Mouse (Mus musculus) spleen, adult 2 months (tissue): ENCODE data around the gene Tfap2e. TPM values are rescaled to one million over a fixed set of nuclear protein-coding genes. Genes with fewer than 3 reads are reported as not detected.

Source experiments
- DNase-seq, 2 experiments: peaks; one replicate each; pipeline versions ENCODE4 v3.0.0 to v3.0.0-alpha.2; 2012 to 2021; ENCODE audit warnings: low spot score in 2 of 2, low read depth in 1 of 2
- H3K27ac ChIP-seq: fragments of 200-500 bp; 2 replicates; pipeline ENCODE4 v1.5.1; 2012; ENCODE audit warnings: low read length, inconsistent platforms; ENCODE audit not compliant: insufficient read depth
- H3K27me3 ChIP-seq: fragments of 200-500 bp; 2 replicates; pipeline ENCODE4 v1.6.1; 2012; ENCODE audit warnings: mild to moderate bottlenecking, moderate library complexity, low read length, inconsistent platforms; ENCODE audit not compliant: control insufficient read depth, insufficient read depth
- H3K36me3 ChIP-seq: fragments of 200-500 bp; 2 replicates; pipeline ENCODE4 v1.6.1; 2012; ENCODE audit warnings: mild to moderate bottlenecking, low read length, inconsistent platforms; ENCODE audit not compliant: control insufficient read depth, insufficient read depth
- H3K4me1 ChIP-seq: fragments of 200-500 bp; 2 replicates; pipeline ENCODE4 v1.6.1; 2011; ENCODE audit warnings: inconsistent platforms; ENCODE audit not compliant: control insufficient read depth, insufficient read depth, insufficient read length
- H3K4me3 ChIP-seq: fragments of 200-500 bp; 2 replicates; pipeline ENCODE4 v1.5.1; 2011; ENCODE audit warnings: mild to moderate bottlenecking, inconsistent platforms; ENCODE audit not compliant: insufficient read depth, insufficient read length; ENCODE audit errors: extremely low read depth
- CTCF ChIP-seq: fragments of 200-500 bp; IDR thresholded peaks from 2 replicates; pipeline ENCODE4 v1.5.1; 2011; ENCODE audit warnings: mild to moderate bottlenecking, inconsistent platforms; ENCODE audit not compliant: insufficient read depth, insufficient read length, insufficient replicate concordance; ENCODE audit errors: extremely low read depth
- POLR2A ChIP-seq: fragments of 200-500 bp; IDR thresholded peaks from 2 replicates; pipeline ENCODE4 v1.6.1; 2011; ENCODE audit warnings: low read depth, low read length, inconsistent platforms
- WGBS: fragments of 180-500 bp; shearing (Covaris S2); methylation state at CpG from one replicate; pipeline ENCODE4 v1.1.7; 2018; 5-methylcytosine and 5-hydroxymethylcytosine counted together
- polyA plus RNA-seq: library from polyadenylated mRNA; depleted of rRNA; stranded (reverse); fragments of >200 nt; gene quantifications from 2 replicates; pipeline ENCODE4 v1.2.3, GENCODE M21; 2012; rRNA removed

The Tfap2e gene
- polyA plus RNA-seq = 0.05 TPM in 1 of 2 replicates, not detected in the other

GRCm38 (mm10) chr4:126736001-126736414 is at the start of gene Tfap2e:
Gene Tfap2e, minus strand, starts transcription at chr4:126736240.
- TF ChIP-seq CTCF (no peak), POLR2A (no peak)
- DNase-seq = no peak
- peaks cover 38% of the 10 kb centered on the region for H3K27me3 ChIP-seq
- WGBS = 4% methylated on average over 32 of the region's 32 CpGs
- no peaks in the 10 kb centered on the region for H3K36me3 ChIP-seq
- no peak within 1 kb of the TSS for H3K27ac ChIP-seq
- peaks cover 5% of the 10 kb centered on the region; the same call in 1 of the 2 replicates for H3K4me1 ChIP-seq
- no peak within 1 kb of the TSS; the same call in 1 of the 2 replicates for H3K4me3 ChIP-seq

DNA sequence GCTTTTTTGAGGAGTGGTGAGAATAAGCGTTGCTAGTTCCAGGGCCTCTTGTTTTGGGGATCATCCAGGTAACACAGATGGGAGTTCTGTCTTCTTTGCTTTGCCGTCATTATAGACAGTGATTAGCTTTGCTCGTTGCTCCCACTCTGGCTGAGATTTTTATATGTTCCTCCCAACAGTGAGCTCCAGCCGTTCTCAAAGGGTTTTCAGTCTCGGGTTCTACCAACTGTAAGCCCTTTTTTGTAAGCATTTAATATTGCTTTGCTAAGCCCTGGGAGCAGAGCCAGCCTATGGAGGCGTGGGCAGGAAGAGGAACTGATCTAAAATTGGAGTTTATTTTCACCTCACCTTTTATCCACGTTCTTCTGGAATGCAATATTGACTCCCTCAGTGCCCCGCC is 47.0 kb upstream of the Tfap2e start:
- no peak for TF ChIP-seq POLR2A
- TF ChIP-seq CTCF = no peak
- 81% methylated on average over 8 of the region's 8 CpGs for WGBS
- Histone ChIP-seq H3K36me3 (no peaks in the 10 kb centered on the region), H3K27ac (no peak overlapping the region), H3K4me1 (no peaks in the 10 kb centered on the region), H3K4me3 (no peak overlapping the region), H3K27me3 (no peaks in the 10 kb centered on the region)
- no peak for DNase-seq

DNA sequence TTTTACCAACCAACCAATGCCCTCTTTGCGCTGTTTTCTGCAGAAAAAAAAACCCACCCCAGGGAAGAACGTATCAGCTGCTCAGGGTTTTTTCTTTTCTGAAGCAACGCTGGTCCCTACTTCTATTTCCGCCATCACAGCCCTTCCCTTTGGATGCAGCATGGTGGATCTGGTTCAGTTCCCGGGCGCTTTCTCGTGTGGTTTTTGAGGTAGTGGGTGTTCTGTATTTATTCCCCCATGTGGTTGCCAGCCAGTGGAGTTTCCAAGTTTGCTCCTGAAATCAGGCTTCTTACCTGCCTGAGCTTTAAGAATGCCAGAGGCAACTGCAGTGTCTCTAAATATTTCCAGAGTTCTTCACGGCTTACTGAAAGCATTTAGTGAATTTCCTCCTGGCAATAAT is 46.5 kb upstream of the Tfap2e start:
- H3K36me3 ChIP-seq = no peaks in the 10 kb centered on the region
- H3K4me1 ChIP-seq = no peaks in the 10 kb centered on the region
- no peak for DNase-seq
- H3K27ac ChIP-seq = no peak overlapping the region
- WGBS = 93% methylated on average over 8 of the region's 8 CpGs
- H3K27me3 ChIP-seq = no peaks in the 10 kb centered on the region
- H3K4me3 ChIP-seq = no peak overlapping the region
- no peak for TF ChIP-seq POLR2A
- no peak for TF ChIP-seq CTCF

DNA sequence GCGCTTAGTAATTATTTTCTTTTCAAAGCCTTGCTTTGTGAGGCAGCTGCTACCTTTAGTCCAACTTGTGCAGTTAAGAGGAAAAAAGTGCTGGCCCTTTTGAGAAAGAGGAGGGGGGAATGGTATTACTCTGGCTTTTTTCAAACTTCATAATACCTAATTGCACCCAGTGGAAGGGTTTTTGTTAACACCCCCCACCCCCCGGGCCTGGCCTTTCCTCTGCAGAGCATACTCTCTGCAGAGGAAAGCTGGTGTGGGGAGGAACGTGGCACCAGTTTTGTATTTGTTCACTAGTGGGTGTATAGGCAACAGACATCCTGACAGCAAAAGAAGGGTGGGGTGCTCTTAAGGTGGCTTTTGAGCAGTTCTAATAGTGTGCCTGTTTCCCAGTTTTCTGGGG is 45.8 kb upstream of the Tfap2e start:
- H3K4me1 ChIP-seq = no peaks in the 10 kb centered on the region
- WGBS = 89% methylated on average over 3 of the region's 3 CpGs
- no peaks in the 10 kb centered on the region for H3K36me3 ChIP-seq
- no peak overlapping the region for H3K4me3 ChIP-seq
- DNase-seq = no peak
- H3K27ac ChIP-seq = no peak overlapping the region
- TF ChIP-seq CTCF (no peak), POLR2A (no peak)
- H3K27me3 ChIP-seq = no peaks in the 10 kb centered on the region

- Histone ChIP-seq H3K36me3 (peaks cover 3% of the 10 kb centered on the region; the same call in 1 of the 2 replicates), H3K4me1 (no peaks in the 10 kb centered on the region), H3K27ac (no peak overlapping the region), H3K4me3 (no peak overlapping the region), H3K27me3 (no peaks in the 10 kb centered on the region)
- DNase-seq = no peak
- 94% methylated on average over 12 of the region's 12 CpGs for WGBS
- no peak for TF ChIP-seq POLR2A
- no peak for TF ChIP-seq CTCF
Measured at GRCm38 (mm10) chr4:126779826-126780775, 44.1 kb upstream of the Tfap2e start.

GRCm38 (mm10) chr4:126779148-126779581 is 43.1 kb upstream of the Tfap2e start:
- Histone ChIP-seq H3K4me3 (no peak overlapping the region), H3K27ac (no peak overlapping the region), H3K4me1 (no peaks in the 10 kb centered on the region), H3K27me3 (no peaks in the 10 kb centered on the region), H3K36me3 (peaks cover 6% of the 10 kb centered on the region; the same call in 1 of the 2 replicates)
- no peak for DNase-seq
- TF ChIP-seq CTCF = no peak
- no peak for TF ChIP-seq POLR2A
- 61% methylated on average over 8 of the region's 8 CpGs for WGBS

DNA sequence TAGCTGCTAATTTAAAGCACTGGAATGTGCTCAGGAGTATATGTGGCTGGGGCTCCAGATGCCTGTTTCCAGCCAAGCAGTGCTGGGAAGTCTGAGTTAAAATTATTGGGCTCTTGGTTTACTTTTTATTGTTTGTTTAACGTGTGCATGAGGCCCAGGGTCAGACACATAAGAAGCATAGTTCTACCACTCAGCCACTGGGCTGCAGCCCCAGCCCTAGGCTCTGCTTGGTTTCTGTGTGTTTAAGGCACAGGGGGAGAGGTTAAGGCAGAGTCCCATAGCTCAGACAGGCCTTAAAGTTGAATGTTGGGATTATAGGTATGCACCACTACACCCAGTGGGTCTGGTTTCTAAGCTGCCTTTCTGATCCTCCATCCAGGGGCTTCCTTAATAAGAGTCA is 39.1 kb upstream of the Tfap2e start:
- H3K36me3 ChIP-seq = peaks cover 8% of the 10 kb centered on the region
- H3K27ac ChIP-seq = no peak overlapping the region
- no peak for DNase-seq
- no peaks in the 10 kb centered on the region for H3K27me3 ChIP-seq
- H3K4me1 ChIP-seq = no peaks in the 10 kb centered on the region
- no peak overlapping the region for H3K4me3 ChIP-seq
- WGBS = 85% methylated on average over 1 of the region's 1 CpGs
- TF ChIP-seq POLR2A (no peak), CTCF (no peak)
